Mouse (Mus musculus) Patski (cell line): ENCODE data around the gene Gm10491. TPM values are rescaled to one million over a fixed set of nuclear protein-coding genes. Genes with fewer than 3 reads are reported as not detected.

Experiments
- ATAC-seq: fragments of 100-300 bp; one replicate; pipeline ENCODE4 v1.8.0; 2021
- CTCF ChIA-PET: fragments of 350-600 bp; sonication (Branson Sonifier 250); formaldehyde crosslinking; loops from one replicate; lab custom pipeline; 2022; ENCODE audit warnings: inconsistent platforms; lab: Charles Lee
- POLR2A ChIA-PET: fragments of 350-600 bp; sonication (Branson Sonifier 250); formaldehyde crosslinking; loops from one replicate; lab custom pipeline; 2022; ENCODE audit warnings: antibody characterized with exemption, inconsistent platforms; lab: Charles Lee
- DNase-seq: peaks from one replicate; pipeline ENCODE4 v3.0.0-alpha.2; 2011; ENCODE audit warnings: low read depth, low spot score
- H3K27me3 ChIP-seq: fragments of 371-371 bp; one replicate; pipeline ENCODE4 v1.5.1; 2021
- CTCF ChIP-seq: fragments of 100-300 bp; IDR thresholded peaks from one replicate; pipeline ENCODE4 v1.5.1; 2021
- in situ Hi-C: fragments of 300-500 bp; cut with MboI; formaldehyde crosslinking; loops from 3 replicates; pipeline ENCODE4 v1.11.1; 2018; ENCODE audit warnings: low pct_unique_long_range_greater_than_20kb, mixed read lengths
- polyA plus RNA-seq: library from polyadenylated mRNA; unstranded; gene quantifications from one replicate; pipeline ENCODE4 v1.2.3, GENCODE M21; 2021

Gm10491 gene
- polyA plus RNA-seq, result not detected

DNA sequence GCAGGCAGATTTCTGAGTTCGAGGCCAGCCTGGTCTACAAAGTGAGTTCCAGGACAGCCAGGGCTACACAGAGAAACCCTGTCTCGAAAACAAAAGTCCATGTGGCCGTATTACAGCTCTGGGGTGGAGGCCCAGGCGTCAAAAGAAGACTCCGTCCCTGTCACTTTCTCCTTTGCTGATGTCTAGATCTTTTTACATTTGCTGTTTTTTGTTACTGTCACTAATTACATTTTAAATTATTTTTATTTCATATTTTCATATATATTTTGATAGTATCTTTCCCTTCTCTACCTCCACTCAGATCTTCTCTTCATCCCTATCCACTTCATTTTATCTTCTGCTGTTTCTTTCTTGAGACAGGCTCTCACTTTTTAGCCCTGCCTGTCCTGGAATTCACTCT is at the start of gene Gm10491:
Gm10491 (minus strand) TSS at position 101 of the 400 bp plus-strand sequence.
- no peaks in the 10 kb centered on the region for H3K27me3 ChIP-seq
- DNase-seq (no peak), ATAC-seq (no peak)
- in situ Hi-C loops, result no loop called here
- ChIA-PET POLR2A (no interaction called here), CTCF (no interaction called here)
- no peak for TF ChIP-seq CTCF

DNA sequence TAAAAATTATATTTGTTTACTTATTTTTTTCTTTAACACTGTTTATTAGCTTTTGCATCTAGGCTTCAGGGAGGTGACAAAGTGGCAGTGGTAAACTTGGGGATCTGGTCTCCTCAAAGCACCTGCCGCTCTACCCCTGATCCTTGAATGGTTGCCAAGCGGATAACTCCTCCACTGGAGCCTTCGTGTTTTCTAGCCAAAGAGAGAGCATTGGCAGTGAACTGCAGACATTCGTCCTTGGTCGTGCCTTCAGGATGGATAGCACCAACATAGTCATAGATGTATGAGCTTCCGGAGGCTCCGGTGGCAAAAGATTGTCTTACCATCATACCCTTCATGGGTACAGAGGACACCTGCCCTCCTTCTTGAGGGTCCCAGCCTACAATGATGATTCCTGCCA is 42.5 kb upstream of the Gm10491 start:
- DNase-seq, result no peak
- peaks cover 6% of the 10 kb centered on the region for H3K27me3 ChIP-seq
- no peak for ATAC-seq
- in situ Hi-C loops, result loop anchor here (5.0 kb wide), 1 partner anchor 47 kb away; no protein-coding TSS in a partner anchor
- POLR2A ChIA-PET, result no interaction called here
- CTCF ChIA-PET, result no interaction called here
- no peak for TF ChIP-seq CTCF

DNA sequence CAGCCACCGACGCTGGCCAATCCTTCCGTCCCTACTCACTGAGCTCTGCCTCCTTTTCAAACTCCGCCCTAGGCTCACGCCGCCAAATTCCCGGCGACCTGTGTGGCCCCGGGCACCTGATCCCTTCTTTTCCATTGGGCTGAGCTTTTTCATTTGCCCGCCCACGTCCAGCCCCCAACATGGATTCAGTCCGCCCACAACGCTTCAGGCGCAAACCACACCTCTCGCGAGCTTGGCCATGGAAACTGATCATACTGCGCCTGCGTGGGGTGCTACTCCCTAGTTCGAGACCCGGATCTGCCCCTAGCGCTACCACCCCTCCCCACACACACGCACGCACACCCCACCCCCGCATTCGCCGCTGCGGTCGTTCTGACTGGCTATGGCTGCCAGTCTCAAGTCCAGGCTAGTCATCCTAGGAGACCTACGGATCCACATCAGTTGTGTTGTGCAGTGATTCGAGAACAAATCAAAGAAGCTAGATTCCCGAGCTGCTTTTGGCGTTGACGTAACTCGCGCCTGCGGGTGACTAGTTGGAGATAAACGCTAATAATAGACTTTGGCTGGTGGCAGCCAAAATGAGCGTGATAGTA is 40.4 kb upstream of the Gm10491 start:
- ATAC-seq, result no peak
- DNase-seq, result peak; percentile 72
- no peaks in the 10 kb centered on the region for H3K27me3 ChIP-seq
- ChIA-PET POLR2A (interaction anchor here (0.6 kb wide), 1 partner anchor 189 kb away, joined by 3 read pairs; no protein-coding TSS in a partner anchor), CTCF (interaction anchor here (1.0 kb wide), 1 partner anchor 9 kb away, joined by 3 read pairs; no protein-coding TSS in a partner anchor)
- in situ Hi-C loops, result no loop called here
- TF ChIP-seq CTCF, result no peak

DNA sequence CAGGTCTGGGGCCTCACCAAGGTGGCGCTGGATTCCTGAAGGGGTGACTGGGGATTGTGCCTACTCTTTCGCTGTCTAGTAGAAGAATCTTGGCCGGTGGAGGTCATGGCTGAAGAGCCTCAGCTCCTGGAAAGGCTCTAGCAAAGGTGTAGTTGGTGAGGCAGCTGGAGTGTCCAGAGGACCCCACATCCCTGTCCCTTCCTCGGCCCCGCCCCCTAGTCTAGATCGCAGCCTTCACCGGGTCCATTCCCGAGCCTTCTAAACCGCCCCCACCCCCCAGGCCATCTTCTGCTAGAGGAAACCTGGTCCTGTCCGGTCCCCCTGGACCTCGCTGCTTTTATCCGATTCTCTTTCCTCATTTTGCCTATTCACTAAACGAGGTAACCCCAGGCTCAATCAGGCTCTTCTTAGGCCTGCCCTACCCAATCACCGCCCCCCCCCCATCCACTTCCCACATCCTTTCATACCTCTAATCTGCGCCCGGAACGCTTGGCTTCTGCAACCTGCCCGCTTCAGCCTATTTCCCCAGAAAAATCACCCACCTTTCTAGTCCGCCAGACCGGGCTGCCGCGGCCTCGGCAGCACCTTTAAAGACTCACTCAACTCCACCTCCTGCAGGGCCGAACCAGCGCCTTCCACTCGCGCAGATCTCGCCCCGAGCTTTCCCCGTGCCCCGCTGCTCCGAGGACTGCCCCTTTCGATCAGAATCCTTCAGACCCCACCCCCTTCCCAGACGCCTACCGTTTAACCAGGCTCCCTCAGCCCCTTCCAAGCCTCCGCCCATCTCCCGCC is 39.7 kb upstream of the Gm10491 start, which contains the start of gene Hdac6:
Hdac6 (minus strand) TSS at position 782 of the 792 bp plus-strand sequence.
- DNase-seq (no peak), ATAC-seq (peak; percentile 89)
- no peak for TF ChIP-seq CTCF
- ChIA-PET POLR2A (interaction anchor here (0.6 kb wide), 1 partner anchor 189 kb away, joined by 3 read pairs; no protein-coding TSS in a partner anchor), CTCF (no interaction called here)
- H3K27me3 ChIP-seq, result peaks cover 4% of the 10 kb centered on the region
- in situ Hi-C loops, result no loop called here

DNA sequence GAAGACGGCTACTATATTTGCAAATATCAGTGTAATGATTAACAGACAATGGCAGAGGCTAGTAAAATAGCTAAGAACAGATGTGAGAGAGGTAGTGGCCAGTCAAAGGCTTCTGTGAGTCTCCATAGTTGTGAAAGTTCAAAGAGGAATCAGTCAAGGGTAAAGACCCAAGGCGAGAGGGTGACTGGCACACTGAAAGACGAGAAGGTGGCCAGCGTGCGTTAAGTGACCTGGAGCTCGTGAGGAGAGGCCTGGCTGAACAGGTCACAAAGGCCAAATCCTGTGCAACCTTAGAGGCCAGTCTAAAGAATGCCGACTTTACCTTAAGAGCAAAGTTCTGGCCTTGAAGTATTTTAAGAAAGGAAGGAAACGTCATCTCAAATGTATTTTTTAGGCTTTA is 38.0 kb upstream of the Gm10491 start:
- DNase-seq, result no peak
- POLR2A ChIA-PET, result interaction anchor here (0.8 kb wide), 1 partner anchor 17 kb away, joined by 3 read pairs; the partner anchor contains the start of gene Eras
- H3K27me3 ChIP-seq, result peaks cover 5% of the 10 kb centered on the region
- no peak for TF ChIP-seq CTCF
- CTCF ChIA-PET, result no interaction called here
- in situ Hi-C loops, result no loop called here
- no peak for ATAC-seq

DNA sequence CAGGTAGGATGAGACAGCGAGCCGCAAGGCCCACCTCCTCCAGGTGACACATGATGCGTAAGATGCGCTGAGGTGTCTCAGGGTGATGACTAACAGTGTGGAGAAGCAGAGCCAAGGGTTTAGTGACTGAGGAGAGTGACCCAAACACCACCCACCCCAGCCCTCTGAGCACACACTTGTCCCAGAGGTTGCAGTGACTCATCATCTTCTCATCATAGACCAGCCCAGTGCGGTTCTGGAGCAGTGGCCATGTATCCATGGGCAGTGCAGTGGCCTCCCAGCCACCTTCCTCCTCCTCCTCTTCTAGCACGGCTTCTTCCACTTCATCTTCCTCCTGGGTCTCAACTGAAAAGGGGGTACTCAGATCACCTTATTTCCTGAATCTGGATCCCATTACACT is 30.0 kb upstream of the Gm10491 start:
- H3K27me3 ChIP-seq, result peaks cover 10% of the 10 kb centered on the region
- POLR2A ChIA-PET, result no interaction called here
- no peak for TF ChIP-seq CTCF
- DNase-seq (no peak), ATAC-seq (peak; percentile 54)
- CTCF ChIA-PET, result no interaction called here
- in situ Hi-C loops, result no loop called here

DNA sequence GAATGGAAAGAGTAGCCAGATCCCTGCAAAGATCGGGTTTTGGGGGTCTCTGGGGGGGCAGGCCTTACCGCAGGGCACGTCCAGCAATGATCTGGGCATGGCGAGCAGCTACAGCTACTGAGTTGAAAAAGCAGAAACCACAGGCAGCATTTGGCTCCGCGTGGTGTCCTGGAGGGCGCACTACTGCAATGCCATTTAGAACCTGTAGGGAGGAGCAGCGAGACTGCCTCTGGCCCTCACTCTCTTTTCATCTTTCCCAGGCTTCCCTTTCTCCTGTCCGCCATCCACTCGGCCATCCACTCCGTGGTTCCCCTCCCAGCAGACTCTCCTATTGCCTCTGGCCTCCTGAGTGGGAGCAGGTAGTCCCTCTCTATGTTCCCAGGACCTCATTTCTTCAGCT is 29.2 kb upstream of the Gm10491 start:
- in situ Hi-C loops, result no loop called here
- DNase-seq (no peak), ATAC-seq (no peak)
- ChIA-PET CTCF (no interaction called here), POLR2A (no interaction called here)
- peaks cover 7% of the 10 kb centered on the region for H3K27me3 ChIP-seq
- no peak for TF ChIP-seq CTCF

DNA sequence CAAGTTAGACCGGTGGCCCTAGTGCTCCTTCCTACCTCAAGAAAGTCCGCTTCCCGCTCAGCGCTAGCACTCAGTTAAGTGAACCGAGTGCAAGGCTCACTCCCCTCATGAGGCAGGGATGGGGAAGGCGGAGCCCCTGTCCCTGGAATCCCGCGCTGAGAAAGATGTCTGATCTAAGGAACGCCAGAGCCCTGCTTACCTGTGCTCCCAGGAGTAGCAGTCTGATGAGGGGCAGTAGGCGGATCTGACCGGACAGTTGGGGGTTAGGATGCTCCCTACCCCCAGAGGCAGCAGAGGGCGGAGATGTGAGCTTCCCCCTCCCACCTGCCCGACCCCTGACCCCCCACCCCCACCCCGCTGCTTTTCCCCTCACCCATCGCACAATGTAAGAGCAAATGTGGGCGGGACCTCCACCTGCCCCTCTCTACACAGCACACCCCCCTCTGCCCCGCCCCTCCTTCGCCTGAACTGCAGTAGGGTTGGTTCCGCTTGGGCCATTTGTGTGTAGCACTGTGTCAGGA is 20.7 kb upstream of the Gm10491 start, which contains the start of gene Eras:
Eras (minus strand) TSS at position 338 of the 521 bp plus-strand sequence.
- ATAC-seq, result no peak
- ChIA-PET CTCF (no interaction called here), POLR2A (interaction anchor here (1.0 kb wide), 1 partner anchor 17 kb away, joined by 3 read pairs; no protein-coding TSS in a partner anchor)
- in situ Hi-C loops, result no loop called here
- H3K27me3 ChIP-seq, result peaks cover 26% of the 10 kb centered on the region
- no peak for TF ChIP-seq CTCF
- DNase-seq, result no peak

DNA sequence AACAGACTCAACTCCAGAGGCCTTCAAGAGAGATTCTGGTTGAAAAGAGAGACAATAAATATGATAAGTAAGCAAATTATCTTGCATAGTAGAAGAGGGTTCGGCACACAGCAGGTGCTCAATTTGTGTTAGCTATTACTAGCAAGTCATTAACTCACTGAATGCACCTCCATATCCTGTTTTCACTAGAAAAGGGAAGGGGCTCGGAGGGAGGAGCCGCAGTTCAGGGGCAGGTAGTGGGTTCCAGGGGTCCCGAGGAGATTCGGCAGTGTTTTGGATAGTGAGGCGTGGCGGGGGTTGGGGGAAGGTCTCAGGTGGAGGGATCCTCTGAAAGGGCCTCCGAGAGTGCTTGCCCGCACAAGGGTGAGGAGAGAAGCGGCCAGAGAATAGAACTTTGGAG is 19.5 kb upstream of the Gm10491 start:
- CTCF ChIA-PET, result interaction anchor here (1.3 kb wide), 1 partner anchor 91 kb away, joined by 3 read pairs; no protein-coding TSS in a partner anchor
- in situ Hi-C loops, result no loop called here
- peaks cover 33% of the 10 kb centered on the region for H3K27me3 ChIP-seq
- POLR2A ChIA-PET, result no interaction called here
- TF ChIP-seq CTCF, result no peak
- ATAC-seq (no peak), DNase-seq (no peak)

DNA sequence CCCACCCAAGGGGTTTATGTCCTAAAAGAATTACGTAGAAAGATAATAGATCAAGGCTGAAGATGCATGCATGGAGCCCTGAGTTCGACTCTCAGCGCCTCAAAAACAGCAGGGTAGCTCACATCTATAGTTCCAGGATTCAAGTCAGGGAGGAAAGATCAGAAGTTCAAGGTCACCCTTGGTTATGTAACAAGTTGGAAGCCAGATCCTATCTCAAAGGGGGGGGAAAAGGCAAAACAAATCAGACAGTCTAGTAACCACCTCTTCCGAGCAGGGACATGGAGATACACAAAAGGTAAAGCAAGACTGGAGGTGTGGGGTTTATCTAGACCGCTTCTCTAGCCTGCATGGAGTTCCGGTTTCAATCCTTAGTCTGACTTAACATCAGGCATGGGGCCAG is 18.6 kb upstream of the Gm10491 start:
- POLR2A ChIA-PET, result no interaction called here
- TF ChIP-seq CTCF, result no peak
- H3K27me3 ChIP-seq, result peaks cover 33% of the 10 kb centered on the region
- in situ Hi-C loops, result no loop called here
- DNase-seq (no peak), ATAC-seq (no peak)
- CTCF ChIA-PET, result interaction anchor here (1.3 kb wide), 1 partner anchor 91 kb away, joined by 3 read pairs; no protein-coding TSS in a partner anchor

DNA sequence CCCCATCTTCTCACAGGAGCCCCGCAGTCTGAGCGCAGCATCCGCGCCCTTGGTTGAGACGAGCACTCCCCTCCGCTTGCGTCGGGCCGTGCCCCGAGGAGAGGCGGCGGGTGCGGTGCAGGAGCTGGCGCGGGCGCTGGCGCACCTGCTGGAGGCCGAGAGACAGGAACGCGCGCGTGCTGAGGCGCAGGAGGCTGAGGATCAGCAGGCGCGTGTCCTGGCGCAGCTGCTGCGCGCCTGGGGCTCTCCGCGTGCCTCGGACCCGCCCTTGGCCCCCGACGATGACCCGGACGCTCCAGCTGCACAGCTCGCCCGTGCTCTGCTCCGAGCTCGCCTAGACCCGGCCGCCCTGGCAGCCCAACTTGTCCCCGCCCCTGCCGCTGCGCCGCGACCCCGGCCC is 14.4 kb upstream of the Gm10491 start:
- in situ Hi-C loops, result no loop called here
- ChIA-PET POLR2A (no interaction called here), CTCF (no interaction called here)
- no peak for TF ChIP-seq CTCF
- peaks cover 34% of the 10 kb centered on the region for H3K27me3 ChIP-seq
- ATAC-seq (no peak), DNase-seq (no peak)
